Mouse (Mus musculus) heart, postnatal 0 days (tissue): ENCODE results near the gene Clip2. TPM values are rescaled to one million over a fixed set of nuclear protein-coding genes. Genes with fewer than 3 reads are reported as not detected.
A peak's percentile ranks its signal among the peaks of the same experiment; 100 is the strongest.

Experiments
- ATAC-seq: fragments of 200-750 bp; cut with Nextera tagmentation; 2 replicates; pipeline ENCODE4 v1.8.0; 2017; ENCODE audit warnings: low read depth, moderate number of reproducible peaks, moderate library complexity; ENCODE audit not compliant: insufficient read depth
- DNase-seq: peaks from one replicate; pipeline ENCODE4 v3.0.0-alpha.2; 2016; ENCODE audit warnings: low spot score
- H3K27ac ChIP-seq: fragments of 300-500 bp; sonication (generic); 2 replicates; pipeline ENCODE4 v1.5.1; 2014; ENCODE audit warnings: low read depth, mild to moderate bottlenecking
- H3K27me3 ChIP-seq: fragments of 300-500 bp; sonication (generic); 2 replicates; pipeline ENCODE4 v1.6.1; 2014; ENCODE audit warnings: low read length, mixed read lengths; ENCODE audit not compliant: control insufficient read depth, insufficient read depth
- H3K36me3 ChIP-seq: fragments of 300-500 bp; sonication (generic); replicated peaks from 2 replicates; pipeline ENCODE4 v1.6.1; 2014; ENCODE audit warnings: low read length, mixed read lengths; ENCODE audit not compliant: control insufficient read depth, insufficient read depth
- H3K4me1 ChIP-seq: fragments of 300-500 bp; sonication (generic); 2 replicates; pipeline ENCODE4 v1.6.1; 2014; ENCODE audit warnings: antibody characterized with exemption; ENCODE audit not compliant: control insufficient read depth, insufficient read depth
- H3K4me2 ChIP-seq: fragments of 300-500 bp; sonication (generic); 2 replicates; pipeline ENCODE4 v1.6.1; 2014; ENCODE audit warnings: low read depth, mild to moderate bottlenecking, low read length, moderate library complexity
- H3K4me3 ChIP-seq: fragments of 300-500 bp; sonication (generic); 2 replicates; pipeline ENCODE4 v1.5.1; 2014; ENCODE audit warnings: low read depth, low read length
- H3K9ac ChIP-seq: fragments of 300-500 bp; sonication (generic); replicated peaks from 2 replicates; pipeline ENCODE4 v1.6.1; 2014; ENCODE audit warnings: low read depth, low read length, mixed read lengths
- H3K9me3 ChIP-seq: fragments of 300-500 bp; sonication (generic); replicated peaks from 2 replicates; pipeline ENCODE4 v1.6.1; 2016; ENCODE audit warnings: low read length; ENCODE audit not compliant: control insufficient read depth
- CTCF ChIP-seq: IDR thresholded peaks from 2 replicates; pipeline ENCODE4 v1.5.1; 2016; ENCODE audit warnings: antibody characterized with exemption, control low read depth, low read depth
- EP300 ChIP-seq: IDR thresholded peaks from 2 replicates; pipeline ENCODE4 v1.6.1; 2016; ENCODE audit warnings: antibody characterized with exemption, low read depth
- WGBS: fragments of 180-500 bp; shearing (Covaris S2); extraction: QIAGEN DNeasy Blood & Tissue Kit; methylation state at CpG from one replicate; pipeline ENCODE4 v1.1.7; 2014; 5-methylcytosine and 5-hydroxymethylcytosine counted together
- polyA plus RNA-seq: library from polyadenylated mRNA; unstranded; fragments of >200 nt; fragmentation: Nextera tagmentation; extraction: Ambion mirVana; gene quantifications from 2 replicates; pipeline ENCODE4 v1.2.1, GENCODE M21; 2015
- total RNA-seq: library from RNA; depleted of rRNA; stranded (reverse); fragments of >200 nt; gene quantifications from 2 replicates; pipeline ENCODE4 v1.2.3, GENCODE M21; 2014; ENCODE audit warnings: low replicate concordance

The Clip2 gene
- total and polyA plus RNA-seq, 2 experiments from 2014 or later: 0.87 to 14.0 TPM

- Histone ChIP-seq H3K4me1 (no peaks in the 10 kb centered on the region), H3K27me3 (no peaks in the 10 kb centered on the region), H3K4me2 (no peak overlapping the region), H3K9me3 (no peaks in the 10 kb centered on the region), H3K4me3 (no peak overlapping the region), H3K27ac (no peak overlapping the region), H3K36me3 (no peaks in the 10 kb centered on the region), H3K9ac (no peak overlapping the region)
- DNase-seq (no peak), ATAC-seq (no peak)
- 89% methylated on average over 6 of the region's 6 CpGs for WGBS
- TF ChIP-seq CTCF: 0 out of 2 replicates have a peak, but pooled peaks have one; percentile 24
- TF ChIP-seq EP300: no peak
These were observed 77.1 kb downstream of the Clip2 start for GRCm38 (mm10) chr5:134475006-134475605.

DNA sequence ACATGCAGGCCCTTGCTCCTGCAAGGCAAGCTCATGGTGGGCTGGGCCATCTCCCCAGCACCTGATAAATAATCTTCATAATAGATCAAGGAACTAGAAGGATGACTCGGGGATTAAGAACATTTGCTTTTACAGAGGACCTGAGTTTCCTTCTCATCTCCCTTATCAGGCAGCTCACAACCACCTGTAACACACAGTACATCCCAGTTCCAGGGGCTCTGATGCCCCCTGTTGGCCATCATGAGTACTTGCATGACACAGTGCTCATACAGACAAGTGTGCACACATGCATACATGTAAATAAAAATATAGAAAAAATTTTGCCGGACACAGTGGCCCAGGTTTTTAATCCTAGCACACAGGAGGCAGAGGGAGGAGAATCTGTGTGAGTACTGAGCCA lies 78.3 kb downstream of the Clip2 start:
- no peak for ATAC-seq
- H3K4me3 ChIP-seq: no peak overlapping the region
- H3K27me3 ChIP-seq: no peaks in the 10 kb centered on the region
- H3K9me3 ChIP-seq: no peaks in the 10 kb centered on the region
- H3K4me2 ChIP-seq: no peak overlapping the region
- no peaks in the 10 kb centered on the region for H3K4me1 ChIP-seq
- WGBS: 81% methylated on average over 2 of the region's 2 CpGs
- no peak overlapping the region for H3K9ac ChIP-seq
- H3K36me3 ChIP-seq: no peaks in the 10 kb centered on the region
- TF ChIP-seq CTCF (peak; percentile 35; the same call in 1 of the 2 replicates), EP300 (no peak)
- no peak overlapping the region for H3K27ac ChIP-seq
- DNase-seq: no peak

- DNase-seq (no peak), ATAC-seq (no peak)
- no peaks in the 10 kb centered on the region for H3K36me3 ChIP-seq
- TF ChIP-seq CTCF: no peak
- no peak for TF ChIP-seq EP300
- H3K4me2 ChIP-seq: no peak overlapping the region
- H3K27me3 ChIP-seq: no peaks in the 10 kb centered on the region
- H3K4me1 ChIP-seq: no peaks in the 10 kb centered on the region
- no peaks in the 10 kb centered on the region for H3K9me3 ChIP-seq
- WGBS: 74% methylated on average over 8 of the region's 8 CpGs
- H3K9ac ChIP-seq: no peak overlapping the region
- no peak overlapping the region for H3K4me3 ChIP-seq
- no peak overlapping the region for H3K27ac ChIP-seq
These were observed 81.6 kb downstream of the Clip2 start for GRCm38 (mm10) chr5:134470538-134471169.

GRCm38 (mm10) chr5:134469559-134470150 lies 82.6 kb downstream of the Clip2 start:
- no peak overlapping the region for H3K27ac ChIP-seq
- ATAC-seq: no peak
- H3K27me3 ChIP-seq: no peaks in the 10 kb centered on the region
- no peak overlapping the region for H3K4me2 ChIP-seq
- DNase-seq: no peak
- H3K4me3 ChIP-seq: no peak overlapping the region
- H3K4me1 ChIP-seq: no peaks in the 10 kb centered on the region
- H3K36me3 ChIP-seq: no peaks in the 10 kb centered on the region
- 82% methylated on average over 7 of the region's 7 CpGs for WGBS
- no peak overlapping the region for H3K9ac ChIP-seq
- no peaks in the 10 kb centered on the region for H3K9me3 ChIP-seq
- TF ChIP-seq EP300 (no peak), CTCF (no peak)

GRCm38 (mm10) chr5:134468158-134468765 lies 84.0 kb downstream of the Clip2 start:
- H3K4me3 ChIP-seq: no peak overlapping the region
- WGBS: 65% methylated on average over 10 of the region's 10 CpGs
- ATAC-seq (no peak), DNase-seq (no peak)
- no peak overlapping the region for H3K9ac ChIP-seq
- TF ChIP-seq CTCF (no peak), EP300 (no peak)
- no peaks in the 10 kb centered on the region for H3K36me3 ChIP-seq
- H3K4me1 ChIP-seq: no peaks in the 10 kb centered on the region
- no peak overlapping the region for H3K4me2 ChIP-seq
- no peaks in the 10 kb centered on the region for H3K27me3 ChIP-seq
- H3K27ac ChIP-seq: no peak overlapping the region
- no peaks in the 10 kb centered on the region for H3K9me3 ChIP-seq
